Mouse (Mus musculus): ENCODE measurements around the gene Prdx6b.

Prdx6b gene

GRCm38 (mm10) chr2:80292172-80292571, at the start of gene Prdx6b:
Gene Prdx6b (plus strand): TSS chr2:80292472.
- DNase-seq (ENCODE audit: low spot score): no peak

GRCm38 (mm10) chr2:80247466-80247865, 44.8 kb upstream of the Prdx6b start:
- no peak for DNase-seq (ENCODE audit: low spot score)

DNA sequence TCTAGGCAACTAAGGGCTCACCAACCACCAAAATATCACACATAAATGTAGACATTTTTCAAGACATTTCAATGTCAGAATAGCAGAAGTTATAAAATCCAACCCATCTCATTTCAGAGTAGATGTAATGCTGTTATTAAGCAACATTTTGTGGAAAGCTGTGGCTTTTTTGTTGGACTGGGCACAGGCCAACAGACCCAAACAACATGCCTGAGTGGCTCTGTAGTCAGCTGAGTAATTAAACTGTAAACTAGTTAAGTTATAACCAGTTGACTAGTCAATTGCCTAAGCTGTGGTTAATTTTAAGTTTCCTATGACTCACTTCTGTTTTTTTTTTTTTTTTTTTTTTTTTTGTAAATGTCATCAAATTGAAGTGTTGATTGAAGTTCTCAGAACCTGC, 44.4 kb upstream of the Prdx6b start:
- DNase-seq (ENCODE audit: low spot score): no peak

- DNase-seq (ENCODE audit: low spot score): no peak
Measured at GRCm38 (mm10) chr2:80259888-80260672, 32.2 kb upstream of the Prdx6b start.

DNA sequence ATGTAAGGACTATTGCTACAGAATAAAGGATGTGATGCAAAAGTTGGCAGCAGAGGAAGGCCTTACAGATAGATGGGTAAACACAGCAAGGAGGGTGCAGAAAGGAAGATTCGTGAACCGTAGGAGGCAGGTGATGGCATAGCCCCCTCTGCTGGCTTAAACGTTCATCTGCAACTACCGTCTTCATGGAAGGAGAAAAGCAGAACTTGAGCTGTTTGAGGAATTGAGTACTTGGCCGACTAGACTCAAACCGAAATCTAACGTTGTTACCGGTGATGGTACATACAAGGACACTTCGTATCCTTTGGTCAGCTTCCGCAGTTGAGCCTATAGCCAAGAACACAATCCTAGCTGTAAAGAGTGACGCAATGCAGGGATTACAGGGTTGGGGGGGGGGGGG, 25.4 kb upstream of the Prdx6b start:
- peak; percentile 83 for DNase-seq (ENCODE audit: low spot score)

DNA sequence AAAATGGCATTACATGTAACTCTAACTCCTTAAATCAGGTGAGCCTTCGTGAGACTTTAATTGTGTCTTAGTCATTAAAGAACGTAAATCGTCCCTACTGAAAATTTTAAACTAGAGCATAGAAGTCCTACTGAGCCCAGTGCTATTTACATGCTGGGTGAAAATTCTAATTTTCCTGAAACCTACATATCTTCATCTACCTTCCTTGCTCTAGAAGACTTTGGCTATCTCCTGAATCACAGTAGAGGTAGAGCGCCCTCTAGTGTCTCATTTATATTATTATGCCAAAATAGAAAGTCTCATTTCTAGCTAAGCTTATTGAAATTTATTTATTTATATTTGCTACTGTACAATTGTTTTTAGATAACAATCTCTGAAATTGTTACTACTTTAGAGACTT, 24.2 kb upstream of the Prdx6b start:
- no peak for DNase-seq (ENCODE audit: low spot score)

DNA sequence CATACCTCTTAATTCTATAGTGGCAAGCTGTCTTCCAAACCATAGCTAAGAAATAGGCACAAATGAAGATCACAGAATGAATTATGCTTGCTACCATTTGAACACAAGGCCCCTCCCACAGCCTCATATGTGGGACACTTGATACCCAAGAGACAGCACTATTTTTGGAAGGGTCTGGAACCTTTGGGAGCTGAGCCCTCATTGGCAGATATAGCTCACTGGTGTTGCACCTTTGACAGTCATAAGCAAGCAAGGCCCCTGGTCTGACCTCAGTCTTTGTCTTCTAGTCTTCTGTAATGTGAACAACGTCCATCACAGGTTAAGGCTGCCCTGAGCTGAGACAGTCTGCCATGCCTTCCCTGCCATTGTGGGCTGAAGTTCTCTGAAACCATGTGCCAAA, 20.8 kb upstream of the Prdx6b start:
- no peak for DNase-seq (ENCODE audit: low spot score)

DNA sequence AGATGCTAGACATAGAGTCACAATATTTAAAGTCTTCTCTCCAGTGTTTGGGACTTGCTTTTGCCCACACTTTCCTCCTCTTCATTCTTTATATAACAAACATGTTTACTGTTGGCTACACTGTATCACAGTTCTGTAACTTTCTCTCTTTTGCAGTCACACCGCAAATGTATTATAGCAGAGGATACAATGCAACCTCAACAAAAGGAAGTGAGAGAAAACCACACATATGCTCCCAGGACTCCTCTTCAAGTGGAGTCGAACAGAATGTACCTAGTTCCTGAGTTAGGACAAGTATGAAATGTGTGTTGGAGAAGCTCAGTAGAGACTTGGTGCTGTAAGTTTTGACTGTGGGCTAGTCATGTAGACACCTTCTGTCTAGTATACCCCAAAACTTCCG, 19.2 kb upstream of the Prdx6b start:
- DNase-seq (ENCODE audit: low spot score): no peak

- no peak for DNase-seq (ENCODE audit: low spot score)
Measured at GRCm38 (mm10) chr2:80273763-80274162, 18.5 kb upstream of the Prdx6b start.

DNA sequence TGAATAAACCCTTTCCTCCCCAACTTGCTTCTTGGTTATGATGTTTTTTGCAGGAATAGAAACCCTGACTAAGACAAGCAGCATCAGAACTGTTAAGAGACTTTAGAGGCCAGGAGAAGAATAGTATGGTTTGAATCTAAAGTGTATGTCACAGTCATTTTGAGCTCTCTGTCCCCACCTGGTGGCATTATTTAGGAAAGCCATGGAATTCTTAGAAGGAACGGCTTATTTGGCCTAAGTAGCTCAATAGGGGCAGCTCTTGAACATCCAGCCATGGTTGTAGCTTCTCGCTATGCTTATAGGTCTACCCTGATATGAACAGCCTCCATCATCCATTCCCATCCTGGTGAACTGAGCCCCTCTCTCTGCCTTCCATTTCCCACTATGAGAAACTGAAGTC, 17.1 kb upstream of the Prdx6b start:
- peak; percentile 46 for DNase-seq (ENCODE audit: low spot score)

GRCm38 (mm10) chr2:80282214-80282613, 10.1 kb upstream of the Prdx6b start:
- no peak for DNase-seq (ENCODE audit: low spot score)

GRCm38 (mm10) chr2:80286397-80286796, 5.9 kb upstream of the Prdx6b start:
- DNase-seq (ENCODE audit: low spot score): no peak

- no peak for DNase-seq (ENCODE audit: low spot score)
Measured at GRCm38 (mm10) chr2:80298334-80298733, 6.1 kb downstream of the Prdx6b start.

- no peak for DNase-seq (ENCODE audit: low spot score)
Measured at GRCm38 (mm10) chr2:80300806-80301205, 8.5 kb downstream of the Prdx6b start.

DNA sequence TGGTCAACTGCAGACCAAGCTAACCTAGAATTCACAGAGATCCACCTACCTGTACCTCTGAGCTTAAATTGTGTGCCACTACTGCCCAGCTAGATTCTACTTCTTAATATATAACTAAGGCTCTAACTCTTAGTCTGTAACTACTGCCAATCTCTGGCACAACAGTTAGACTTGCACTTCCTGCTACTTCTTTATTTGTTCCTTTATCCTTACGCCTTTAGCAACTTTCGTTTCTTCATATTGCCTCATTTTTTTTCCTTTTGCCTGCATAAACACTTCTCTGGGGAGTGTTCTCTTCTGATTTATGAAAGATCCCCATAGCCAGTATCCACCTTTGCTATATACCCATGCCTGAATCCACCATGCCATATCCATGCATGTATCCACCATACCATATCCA, 11.7 kb downstream of the Prdx6b start:
- DNase-seq (ENCODE audit: low spot score): no peak

DNA sequence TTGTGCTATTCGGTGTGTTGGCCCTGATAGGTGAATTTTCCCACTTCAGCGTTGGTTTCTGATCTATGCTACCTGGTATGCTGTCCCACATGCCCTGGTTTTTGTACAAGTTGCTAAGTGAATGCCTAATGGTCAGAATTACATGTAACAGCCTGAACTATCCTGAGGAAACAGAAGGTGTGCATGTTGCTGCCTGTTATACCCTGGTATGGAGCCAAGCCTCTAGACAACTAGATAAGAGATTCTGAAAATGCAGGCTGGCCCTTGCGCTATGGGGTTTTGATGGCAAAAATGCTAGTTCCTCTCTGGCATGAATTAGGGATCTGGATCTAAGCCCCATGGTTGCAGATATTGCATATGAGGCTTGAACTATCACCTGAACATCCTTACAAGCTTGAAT, 15.4 kb downstream of the Prdx6b start:
- DNase-seq (ENCODE audit: low spot score): no peak

DNA sequence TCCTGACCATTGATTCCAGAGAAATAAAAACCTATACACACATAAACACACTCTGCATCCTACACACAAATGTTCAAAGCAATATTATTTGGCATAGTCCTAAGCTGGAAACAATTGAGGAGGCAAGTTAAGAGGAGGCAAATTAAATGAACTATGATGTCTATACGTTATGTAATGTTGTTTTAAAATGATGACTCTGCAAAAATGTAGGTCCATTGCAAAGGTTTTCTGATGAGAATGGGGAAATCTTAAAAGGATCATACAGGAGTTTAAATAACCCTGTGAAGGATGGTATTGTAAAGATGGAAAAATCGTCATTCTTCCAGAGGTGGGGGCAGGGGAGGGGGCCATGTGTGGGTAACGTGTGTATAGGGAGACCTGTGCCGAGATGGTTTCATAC, 17.5 kb downstream of the Prdx6b start:
- no peak for DNase-seq (ENCODE audit: low spot score)

GRCm38 (mm10) chr2:80310772-80311171, 18.5 kb downstream of the Prdx6b start:
- no peak for DNase-seq (ENCODE audit: low spot score)

GRCm38 (mm10) chr2:80311350-80311749, 19.1 kb downstream of the Prdx6b start:
- no peak for DNase-seq (ENCODE audit: low spot score)

- DNase-seq (ENCODE audit: low spot score): no peak
Measured at GRCm38 (mm10) chr2:80314201-80314600, 21.9 kb downstream of the Prdx6b start.

GRCm38 (mm10) chr2:80314854-80315241, 22.6 kb downstream of the Prdx6b start:
- no peak for DNase-seq (ENCODE audit: low spot score)

DNA sequence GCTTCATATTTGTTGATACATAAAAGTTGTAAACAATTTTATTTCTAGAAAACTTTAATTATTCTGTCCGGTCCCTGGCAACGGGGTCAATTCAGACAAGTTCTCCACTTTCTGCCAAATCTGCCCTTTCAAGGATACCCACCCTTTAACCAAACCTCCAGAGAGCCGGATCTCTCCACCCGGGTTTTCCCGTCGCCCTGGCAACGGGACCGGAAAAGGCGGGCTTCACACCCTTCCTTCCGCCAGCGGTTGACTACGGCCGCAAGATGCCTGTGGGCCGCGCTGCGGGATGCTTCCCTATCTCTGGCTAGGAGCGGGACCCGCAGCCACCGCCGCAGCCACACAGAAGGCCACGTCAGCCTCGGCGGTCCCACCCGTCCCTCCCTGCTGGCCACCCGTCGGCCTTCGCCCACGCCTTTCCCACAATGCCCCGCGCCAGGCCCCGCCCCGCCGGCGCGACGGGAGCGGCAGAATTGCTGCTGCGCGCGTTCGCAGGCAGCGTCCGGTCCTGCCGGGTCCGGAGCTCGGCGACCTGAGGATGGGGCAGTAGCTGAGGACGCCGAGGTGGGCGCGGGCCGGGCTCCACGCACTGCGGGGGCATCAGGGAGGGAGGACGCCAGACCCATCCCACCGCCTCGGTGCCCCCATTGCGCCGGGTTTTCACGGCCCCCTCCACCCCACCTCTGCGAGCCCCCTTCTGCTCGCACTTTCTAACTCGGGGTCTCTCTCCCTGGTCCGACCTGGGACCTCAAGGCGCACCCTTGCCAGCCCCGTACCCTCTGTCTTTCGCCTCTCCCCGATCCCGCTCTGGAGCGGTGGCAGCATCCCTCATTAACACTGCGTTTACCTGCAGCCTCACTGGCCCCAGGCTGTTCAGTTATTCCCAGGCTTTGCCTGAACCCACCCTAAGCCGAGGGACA, 23.2 kb downstream of the Prdx6b start, which contains the start of gene Dnajc10:
Gene Dnajc10 (plus strand): TSS at position 225 of the 920 bp plus-strand sequence.
- peak; percentile 89 for DNase-seq (ENCODE audit: low spot score)

DNA sequence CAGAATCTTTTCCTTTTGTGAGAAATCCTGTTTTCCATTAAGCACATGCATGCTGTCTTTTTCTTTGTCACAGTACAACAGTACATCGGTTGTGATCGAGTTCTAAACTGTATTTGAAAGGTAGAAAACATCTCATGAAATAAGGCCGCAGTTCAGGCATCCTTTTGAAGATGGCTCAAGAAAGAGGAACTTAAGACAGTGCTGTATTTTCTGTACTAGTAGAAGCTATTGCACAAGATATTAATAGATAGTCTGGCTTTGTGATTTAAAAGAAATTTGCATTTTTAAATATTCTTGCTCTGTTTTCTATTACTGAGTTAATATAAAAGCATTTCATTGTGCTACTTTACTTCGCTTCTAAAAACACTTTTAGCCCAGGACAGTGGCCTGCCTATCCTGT, 30.6 kb downstream of the Prdx6b start:
- DNase-seq (ENCODE audit: low spot score): no peak

Data from layer of hippocampus, adult 11-12 months (tissue).